Mouse (Mus musculus) neural tube, embryonic 14.5 days (tissue): ENCODE results near the gene Zic5. TPM values are rescaled to one million over a fixed set of nuclear protein-coding genes. Genes with fewer than 3 reads are reported as not detected.
"Not testable (repeated sequence)": the region's sequence is repeated elsewhere in the genome, so short reads cannot be mapped to it uniquely, and the experiment has no call there.

Experiments
- ATAC-seq: fragments of 200-750 bp; cut with Nextera tagmentation; 2 replicates; pipeline ENCODE4 v1.8.0; 2017; ENCODE audit warnings: low read depth, mild to moderate bottlenecking, moderate TSS enrichment, moderate library complexity
- H3K27ac ChIP-seq: fragments of 300-500 bp; sonication (generic); 2 replicates; pipeline ENCODE4 v1.5.1; 2014; ENCODE audit warnings: low read depth, mild to moderate bottlenecking, control low read depth, low read length, moderate library complexity, mixed read lengths
- H3K27me3 ChIP-seq: fragments of 300-500 bp; sonication (generic); 2 replicates; pipeline ENCODE4 v1.6.1; 2014; ENCODE audit warnings: low read length; ENCODE audit not compliant: control insufficient read depth, insufficient read depth
- H3K36me3 ChIP-seq: fragments of 300-500 bp; sonication (generic); 2 replicates; pipeline ENCODE4 v1.6.1; 2014; ENCODE audit warnings: low read length, mixed read lengths; ENCODE audit not compliant: control insufficient read depth, insufficient read depth
- H3K4me1 ChIP-seq: fragments of 300-500 bp; sonication (generic); 2 replicates; pipeline ENCODE4 v1.6.1; 2014; ENCODE audit warnings: low read length; ENCODE audit not compliant: control insufficient read depth, insufficient read depth
- H3K4me2 ChIP-seq: fragments of 300-500 bp; sonication (generic); 2 replicates; pipeline ENCODE4 v1.6.1; 2014; ENCODE audit warnings: mild to moderate bottlenecking, low read depth, low read length, control low read depth
- H3K4me3 ChIP-seq: fragments of 300-500 bp; sonication (generic); 2 replicates; pipeline ENCODE4 v1.5.1; 2014; ENCODE audit warnings: low read depth, low read length, control low read depth, mixed read lengths
- H3K9ac ChIP-seq: fragments of 300-500 bp; sonication (generic); replicated peaks from 2 replicates; pipeline ENCODE4 v1.6.1; 2014; ENCODE audit warnings: low read depth, mild to moderate bottlenecking, control low read depth, low read length, mixed read lengths
- H3K9me3 ChIP-seq: fragments of 300-500 bp; sonication (generic); 2 replicates; pipeline ENCODE4 v1.6.1; 2016; ENCODE audit warnings: low read length; ENCODE audit not compliant: control insufficient read depth
- WGBS: fragments of 180-500 bp; shearing (Covaris S2); extraction: QIAGEN DNeasy Blood & Tissue Kit; methylation state at CpG from one replicate; pipeline ENCODE4 v1.1.7; 2014; 5-methylcytosine and 5-hydroxymethylcytosine counted together
- polyA plus RNA-seq: library from polyadenylated mRNA; unstranded; fragments of >200 nt; fragmentation: Nextera tagmentation; extraction: Ambion mirVana; gene quantifications from 2 replicates; pipeline ENCODE4 v1.2.1, GENCODE M21; 2014

The Zic5 gene
- polyA plus RNA-seq, 1 experiment from 2014 or later, result 7.9 TPM

DNA sequence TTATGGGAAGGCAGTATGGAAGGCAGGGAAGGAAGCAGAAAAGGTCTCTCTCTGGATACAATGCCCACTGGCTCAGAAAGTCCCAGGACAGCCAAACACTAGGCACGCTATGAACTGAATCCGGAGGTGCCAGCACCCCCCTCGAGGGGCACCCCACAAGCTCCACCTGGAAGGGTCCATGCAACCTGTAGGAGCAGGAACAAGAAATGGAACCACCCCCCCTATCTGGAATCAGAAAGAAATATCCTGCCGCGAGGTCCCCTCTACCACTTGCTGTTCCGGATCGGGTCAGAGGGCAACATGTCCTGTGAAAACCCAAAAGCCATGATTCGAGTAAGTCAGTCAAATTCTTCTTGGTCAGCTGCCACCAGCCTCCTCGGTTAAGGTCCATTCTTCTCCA is 3.5 kb downstream of the Zic5 start:
- Histone ChIP-seq H3K9ac (no peak overlapping the region), H3K27me3 (peaks cover 25% of the 10 kb centered on the region), H3K27ac (peak overlapping the region; percentile 30; the same call in 1 of the 2 replicates), H3K9me3 (no peaks in the 10 kb centered on the region), H3K4me3 (0 out of 2 replicates have a peak overlapping the region, but pooled peaks have one; percentile 13), H3K4me2 (peak overlapping the region; percentile 60), H3K4me1 (peaks cover 10% of the 10 kb centered on the region), H3K36me3 (no peaks in the 10 kb centered on the region)
- WGBS, result 11% methylated on average over 9 of the region's 9 CpGs
- ATAC-seq, result no peak

GRCm38 (mm10) chr14:122461500-122461899 is 4.0 kb downstream of the Zic5 start:
- 31% methylated on average over 3 of the region's 3 CpGs for WGBS
- H3K9me3 ChIP-seq, result no peaks in the 10 kb centered on the region
- H3K4me3 ChIP-seq, result no peak overlapping the region
- no peaks in the 10 kb centered on the region for H3K36me3 ChIP-seq
- H3K27me3 ChIP-seq, result peaks cover 25% of the 10 kb centered on the region
- no peak for ATAC-seq
- no peak overlapping the region for H3K9ac ChIP-seq
- H3K4me1 ChIP-seq, result peaks cover 10% of the 10 kb centered on the region
- H3K27ac ChIP-seq, result no peak overlapping the region
- peak overlapping the region; percentile 60 for H3K4me2 ChIP-seq

- H3K27me3 ChIP-seq, result peaks cover 27% of the 10 kb centered on the region
- ATAC-seq, result no peak
- WGBS, result 44% methylated on average over 5 of the region's 5 CpGs
- peak overlapping the region; percentile 17; the same call in 1 of the 2 replicates for H3K4me2 ChIP-seq
- no peak overlapping the region for H3K4me3 ChIP-seq
- no peaks in the 10 kb centered on the region for H3K36me3 ChIP-seq
- peak overlapping the region; percentile 8; the same call in 1 of the 2 replicates for H3K9ac ChIP-seq
- H3K4me1 ChIP-seq, result peaks cover 10% of the 10 kb centered on the region
- H3K27ac ChIP-seq, result no peak overlapping the region
- H3K9me3 ChIP-seq, result no peaks in the 10 kb centered on the region
These were observed 5.3 kb downstream of the Zic5 start for GRCm38 (mm10) chr14:122460226-122460625.

DNA sequence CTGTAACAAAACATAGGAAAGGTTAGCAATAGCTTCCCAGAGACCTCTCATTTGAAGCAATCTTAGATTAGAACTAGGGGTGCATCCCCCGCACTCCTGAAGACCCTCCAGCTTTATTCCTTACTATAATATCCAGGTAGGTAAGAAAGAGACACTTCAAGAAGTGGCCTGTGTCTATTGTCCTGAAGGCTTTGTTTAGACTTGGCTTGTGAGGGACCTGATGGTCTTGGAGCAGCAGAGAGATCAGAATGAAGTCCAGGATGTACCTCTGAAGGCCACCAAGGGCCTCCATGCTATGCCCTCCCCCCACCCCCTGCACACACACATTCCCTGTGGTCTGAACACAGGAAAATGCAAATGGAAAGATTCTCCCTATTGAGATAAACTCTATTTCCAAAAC is 5.7 kb downstream of the Zic5 start:
- Histone ChIP-seq H3K4me2 (peak overlapping the region; percentile 17; the same call in 1 of the 2 replicates), H3K9me3 (no peaks in the 10 kb centered on the region), H3K27me3 (peaks cover 28% of the 10 kb centered on the region), H3K36me3 (no peaks in the 10 kb centered on the region), H3K27ac (no peak overlapping the region), H3K4me3 (no peak overlapping the region), H3K9ac (no peak overlapping the region), H3K4me1 (peaks cover 7% of the 10 kb centered on the region)
- ATAC-seq, result no peak
- WGBS, result 96% methylated on average over 1 of the region's 1 CpGs

- ATAC-seq, H3K4me2 ChIP-seq, H3K4me3 ChIP-seq, H3K9me3 ChIP-seq, H3K4me1 ChIP-seq, H3K36me3 ChIP-seq, H3K9ac ChIP-seq, H3K27ac ChIP-seq: not testable (repeated sequence)
- WGBS, result 71% methylated on average over 6 of the region's 12 CpGs
- peaks cover 28% of the 10 kb centered on the region for H3K27me3 ChIP-seq
These were observed 6.1 kb downstream of the Zic5 start for GRCm38 (mm10) chr14:122459332-122459731.

DNA sequence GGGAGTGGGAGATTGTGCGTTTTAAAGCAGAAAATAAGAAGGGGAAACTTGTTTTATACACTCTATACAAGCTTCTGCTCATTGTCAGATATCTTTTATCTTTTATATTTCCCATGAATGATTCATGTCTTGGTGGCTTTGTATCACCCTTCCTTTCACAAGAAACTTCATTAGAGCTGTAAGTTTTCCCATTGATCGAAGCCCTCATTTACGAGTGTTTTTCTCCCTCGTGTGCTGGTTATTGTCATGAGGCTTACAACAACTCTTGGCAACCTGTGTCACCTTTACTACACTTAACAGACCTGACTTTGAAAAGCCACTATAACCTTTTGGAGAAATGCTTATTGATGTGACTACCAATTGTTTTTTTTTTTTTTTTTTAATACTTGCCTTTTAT is 9.9 kb downstream of the Zic5 start:
- 31% methylated on average over 4 of the region's 4 CpGs for WGBS
- Histone ChIP-seq H3K36me3 (no peaks in the 10 kb centered on the region), H3K9ac (no peak overlapping the region), H3K9me3 (no peaks in the 10 kb centered on the region), H3K4me1 (peaks cover under 1% of the 10 kb centered on the region; the same call in 1 of the 2 replicates), H3K4me2 (no peak overlapping the region), H3K4me3 (no peak overlapping the region), H3K27ac (no peak overlapping the region), H3K27me3 (peaks cover 19% of the 10 kb centered on the region)
- ATAC-seq, result no peak

- H3K4me1 ChIP-seq, result peaks cover 6% of the 10 kb centered on the region; the same call in 1 of the 2 replicates
- H3K9ac ChIP-seq, result no peak overlapping the region
- H3K27me3 ChIP-seq, result peaks cover 21% of the 10 kb centered on the region
- no peak overlapping the region for H3K4me3 ChIP-seq
- no peak for ATAC-seq
- WGBS, result 28% methylated on average over 10 of the region's 10 CpGs
- H3K9me3 ChIP-seq, result no peaks in the 10 kb centered on the region
- no peak overlapping the region for H3K27ac ChIP-seq
- no peak overlapping the region for H3K4me2 ChIP-seq
- no peaks in the 10 kb centered on the region for H3K36me3 ChIP-seq
These were observed 10.4 kb downstream of the Zic5 start for GRCm38 (mm10) chr14:122454901-122455561.

- Histone ChIP-seq H3K9ac (no peak overlapping the region), H3K4me3 (no peak overlapping the region), H3K36me3 (no peaks in the 10 kb centered on the region), H3K4me2 (peak overlapping the region; percentile 27; the same call in 1 of the 2 replicates), H3K4me1 (peaks cover 8% of the 10 kb centered on the region; the same call in 1 of the 2 replicates), H3K27ac (no peak overlapping the region), H3K27me3 (peaks cover 22% of the 10 kb centered on the region), H3K9me3 (no peaks in the 10 kb centered on the region)
- 5% methylated on average over 12 of the region's 12 CpGs for WGBS
- ATAC-seq, result peak; percentile 13; the same call in 1 of the 2 replicates
These were observed 11.3 kb downstream of the Zic5 start for GRCm38 (mm10) chr14:122453996-122454738.
